Mouse (Mus musculus) cortical plate, adult 2 months (tissue): ENCODE results near the gene S1pr4.

Experiments
- CTCF ChIP-seq: fragments of 200-500 bp; IDR thresholded peaks from 2 replicates; pipeline ENCODE4 v1.5.1; 2011; ENCODE audit warnings: mild to moderate bottlenecking, control low read depth, low read length; ENCODE audit not compliant: insufficient read depth; ENCODE audit errors: extremely low read depth
- POLR2A ChIP-seq: fragments of 200-500 bp; IDR thresholded peaks from 2 replicates; pipeline ENCODE4 v1.6.1; 2011; ENCODE audit warnings: mild to moderate bottlenecking, low read length, control low read depth; ENCODE audit not compliant: insufficient read depth; ENCODE audit errors: extremely low read depth

- TF ChIP-seq POLR2A (no peak), CTCF (no peak)
Observed at GRCm38 (mm10) chr10:81488081-81488480, 11.9 kb downstream of the S1pr4 start.
